Mouse (Mus musculus): ENCODE data around the gene Ctr9. TPM values are rescaled to one million over a fixed set of nuclear protein-coding genes. Genes with fewer than 3 reads are reported as not detected.

Gene Ctr9
- total RNA-seq, 2 experiments from 2014 or later = 47.0 TPM

GRCm38 (mm10) chr7:111055984-111056657, 27.4 kb downstream of the Ctr9 start:
- TF ChIP-seq CTCF (conservative IDR thresholded peaks at IDR 0.05) = no peak
- no peak for DNase-seq (ENCODE audit: low spot score in 2 of 2)
- H3K4me3 ChIP-seq = no peak overlapping the region
- no peak overlapping the region for H3K27ac ChIP-seq

- no peak for TF ChIP-seq CTCF (conservative IDR thresholded peaks at IDR 0.05)
- no peak for DNase-seq (ENCODE audit: low spot score in 2 of 2)
- no peak overlapping the region for H3K4me3 ChIP-seq
- H3K27ac ChIP-seq = no peak overlapping the region
Observed at GRCm38 (mm10) chr7:111059527-111059926, 30.8 kb downstream of the Ctr9 start.

- DNase-seq (ENCODE audit: low spot score in 2 of 2) = no peak
- no peak for TF ChIP-seq CTCF (conservative IDR thresholded peaks at IDR 0.05)
- no peak overlapping the region for H3K27ac ChIP-seq
- H3K4me3 ChIP-seq = no peak overlapping the region
Observed at GRCm38 (mm10) chr7:111062971-111063370, 34.2 kb downstream of the Ctr9 start.

GRCm38 (mm10) chr7:111068181-111068580, 39.4 kb downstream of the Ctr9 start:
- DNase-seq (ENCODE audit: low spot score in 2 of 2) = no peak
- Histone ChIP-seq H3K4me3 (no peak overlapping the region), H3K27ac (no peak overlapping the region)
- TF ChIP-seq CTCF (conservative IDR thresholded peaks at IDR 0.05) = no peak

GRCm38 (mm10) chr7:111069439-111070166, 40.9 kb downstream of the Ctr9 start:
- DNase-seq (ENCODE audit: low spot score in 2 of 2) = no peak
- TF ChIP-seq CTCF (conservative IDR thresholded peaks at IDR 0.05) = no peak
- H3K27ac ChIP-seq = no peak overlapping the region
- H3K4me3 ChIP-seq = no peak overlapping the region

- H3K4me3 ChIP-seq = no peak overlapping the region
- no peak overlapping the region for H3K27ac ChIP-seq
- no peak for TF ChIP-seq CTCF (conservative IDR thresholded peaks at IDR 0.05)
- DNase-seq (ENCODE audit: low spot score in 2 of 2) = no peak
Observed at GRCm38 (mm10) chr7:111070167-111070496, 41.4 kb downstream of the Ctr9 start.

- DNase-seq (ENCODE audit: low spot score in 2 of 2) = no peak
- H3K27ac ChIP-seq = no peak overlapping the region
- H3K4me3 ChIP-seq = no peak overlapping the region
- TF ChIP-seq CTCF (conservative IDR thresholded peaks at IDR 0.05) = no peak
Observed at GRCm38 (mm10) chr7:111072410-111072809, 43.7 kb downstream of the Ctr9 start.

- Histone ChIP-seq H3K27ac (no peak overlapping the region), H3K4me3 (no peak overlapping the region)
- no peak for DNase-seq (ENCODE audit: low spot score in 2 of 2)
- TF ChIP-seq CTCF (conservative IDR thresholded peaks at IDR 0.05) = no peak
Observed at GRCm38 (mm10) chr7:111075288-111075687, 46.5 kb downstream of the Ctr9 start.

GRCm38 (mm10) chr7:111078271-111078670, 49.5 kb downstream of the Ctr9 start:
- no peak for DNase-seq (ENCODE audit: low spot score in 2 of 2)
- Histone ChIP-seq H3K4me3 (no peak overlapping the region), H3K27ac (no peak overlapping the region)
- no peak for TF ChIP-seq CTCF (conservative IDR thresholded peaks at IDR 0.05)

- TF ChIP-seq CTCF (conservative IDR thresholded peaks at IDR 0.05) = no peak
- H3K4me3 ChIP-seq = no peak overlapping the region; the same call in 1 of the 2 replicates
- no peak overlapping the region for H3K27ac ChIP-seq
- DNase-seq (ENCODE audit: low spot score in 2 of 2) = no peak
Observed at GRCm38 (mm10) chr7:111080026-111080425, 51.3 kb downstream of the Ctr9 start.

GRCm38 (mm10) chr7:111080876-111081275, 52.1 kb downstream of the Ctr9 start:
- H3K4me3 ChIP-seq = peak overlapping the region; percentile 85
- TF ChIP-seq CTCF (conservative IDR thresholded peaks at IDR 0.05) = no peak
- H3K27ac ChIP-seq = no peak overlapping the region
- DNase-seq (ENCODE audit: low spot score in 2 of 2) = no peak

- Histone ChIP-seq H3K4me3 (peak overlapping the region; percentile 85), H3K27ac (peak overlapping the region; percentile 99)
- TF ChIP-seq CTCF (conservative IDR thresholded peaks at IDR 0.05) = 0 out of 2 replicates have a peak, but pooled peaks have one; percentile 11
- DNase-seq (ENCODE audit: low spot score in 2 of 2) = peak; percentile 70 to 76
Observed at GRCm38 (mm10) chr7:111082043-111082821, 53.5 kb downstream of the Ctr9 start.
